Mouse (Mus musculus): ENCODE results near the gene Cilp2. TPM values are rescaled to one million over a fixed set of nuclear protein-coding genes. Genes with fewer than 3 reads are reported as not detected.

The Cilp2 gene
- polyA plus RNA-seq, 1 experiment = 0.02 TPM

DNA sequence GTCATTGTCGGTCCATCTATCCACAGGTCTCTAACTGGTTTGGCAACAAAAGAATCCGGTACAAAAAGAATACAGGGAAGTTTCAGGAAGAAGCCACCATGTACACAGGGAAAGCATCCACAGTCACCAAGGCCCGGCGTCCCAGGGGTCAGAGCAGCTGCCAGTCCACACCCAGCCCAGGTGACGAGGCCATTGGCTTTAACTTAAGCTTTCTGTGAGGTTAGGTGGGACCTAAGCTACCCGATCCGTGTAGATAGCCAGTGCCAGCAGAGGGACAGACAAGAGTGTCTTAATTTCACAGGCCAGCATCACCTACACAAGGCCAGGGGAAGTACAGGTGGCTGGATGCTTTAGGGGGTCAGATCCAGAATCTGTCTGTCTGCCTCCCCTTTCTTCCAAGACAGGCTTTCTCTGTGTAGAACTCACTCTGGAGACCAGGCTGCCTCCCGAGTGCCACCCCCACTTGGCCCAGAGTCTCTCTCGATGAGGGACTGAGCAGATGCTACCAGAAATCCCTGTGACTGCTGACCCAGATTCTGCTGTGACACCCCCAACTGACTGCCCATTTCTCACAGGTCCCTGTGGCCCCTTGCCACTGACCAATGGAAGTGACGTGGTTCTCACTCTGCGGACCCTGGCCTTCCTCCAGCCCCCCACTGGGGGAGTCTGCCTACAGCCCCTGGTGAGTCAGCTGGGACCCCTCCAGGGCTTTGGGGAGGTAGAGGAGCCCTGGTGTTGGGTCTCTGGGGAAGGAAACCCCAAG lies 17.3 kb downstream of the Cilp2 start:
- no peak overlapping the region for H3ac ChIP-seq (ENCODE audit: control insufficient read depth, insufficient read length, low read depth)
- no peaks in the 10 kb centered on the region for H3K36me3 ChIP-seq (ENCODE audit: control insufficient read depth, insufficient read depth)
- TF ChIP-seq CTCF (IDR thresholded peaks at IDR 0.05; ENCODE audit: control insufficient read depth, insufficient read depth, insufficient read length) (no peak), CEBPB (IDR thresholded peaks at IDR 0.05; ENCODE audit: low read depth) (no peak), MAX (IDR thresholded peaks at IDR 0.05) (no peak)
- H3K4me3 ChIP-seq (ENCODE audit: insufficient read depth, poor library complexity, severe bottlenecking) = no peak overlapping the region
- H3K79me2 ChIP-seq (ENCODE audit: control insufficient read depth, insufficient read depth) = no peaks in the 10 kb centered on the region
- no peaks in the 10 kb centered on the region for H3K79me3 ChIP-seq (ENCODE audit: low read depth)
- peaks cover 3% of the 10 kb centered on the region for H3K27me3 ChIP-seq (ENCODE audit: control insufficient read depth, insufficient read depth, insufficient read length)

DNA sequence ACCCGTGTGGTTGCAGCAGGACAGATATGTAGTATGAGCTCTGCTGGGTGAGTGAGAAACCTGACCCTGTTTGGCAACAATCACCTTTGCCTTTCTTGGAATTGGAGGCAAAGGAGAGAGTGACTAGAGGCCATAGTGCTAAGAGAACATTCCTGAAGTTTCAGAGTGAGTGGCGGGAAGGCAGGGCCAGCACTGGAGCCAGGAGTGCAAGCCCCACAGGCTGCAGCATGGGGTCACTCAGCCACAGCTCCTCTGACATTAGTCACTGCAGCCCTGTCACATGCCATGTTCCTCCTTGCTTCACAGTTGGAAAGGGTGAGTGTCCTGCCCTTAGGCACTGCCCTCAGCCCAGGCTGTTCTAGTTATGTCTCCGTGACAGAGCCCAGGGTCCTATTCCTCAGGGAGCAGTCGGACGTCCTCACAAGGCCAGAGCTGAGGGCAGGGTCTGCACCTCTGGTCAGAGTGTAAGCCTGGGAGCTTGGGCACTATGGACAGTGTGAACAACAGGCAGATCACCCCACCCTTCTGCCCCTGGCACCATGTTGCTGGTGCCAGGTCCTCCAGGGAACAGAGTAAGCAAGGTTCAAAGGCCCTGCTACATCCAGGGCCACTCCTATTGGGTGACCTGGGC lies 19.7 kb downstream of the Cilp2 start:
- Histone ChIP-seq H3K79me2 (ENCODE audit: control insufficient read depth, insufficient read depth) (no peaks in the 10 kb centered on the region), H3ac (ENCODE audit: control insufficient read depth, insufficient read length, low read depth) (no peak overlapping the region), H3K79me3 (ENCODE audit: low read depth) (no peaks in the 10 kb centered on the region), H3K4me3 (ENCODE audit: insufficient read depth, poor library complexity, severe bottlenecking) (no peak overlapping the region), H3K27me3 (ENCODE audit: control insufficient read depth, insufficient read depth, insufficient read length) (peaks cover 3% of the 10 kb centered on the region), H3K36me3 (ENCODE audit: control insufficient read depth, insufficient read depth) (no peaks in the 10 kb centered on the region)
- TF ChIP-seq MAX (IDR thresholded peaks at IDR 0.05) = no peak
- no peak for TF ChIP-seq FOSL1 (IDR thresholded peaks at IDR 0.05; ENCODE audit: insufficient read depth, low read length, poor library complexity, severe bottlenecking)
- TF ChIP-seq CEBPB (IDR thresholded peaks at IDR 0.05; ENCODE audit: low read depth) = no peak
- no peak for TF ChIP-seq MYOG (IDR thresholded peaks at IDR 0.05; ENCODE audit: control insufficient read depth, extremely low read depth, insufficient read length)
- TF ChIP-seq CTCF (IDR thresholded peaks at IDR 0.05; ENCODE audit: control insufficient read depth, insufficient read depth, insufficient read length) = no peak
- TF ChIP-seq USF1 (IDR thresholded peaks at IDR 0.05; ENCODE audit: low read depth) = no peak
- no peak for TF ChIP-seq MYOD1 (IDR thresholded peaks at IDR 0.05; ENCODE audit: control insufficient read depth, insufficient read length, low read depth)

GRCm38 (mm10) chr8:69864180-69864579 lies 23.3 kb downstream of the Cilp2 start:
- TF ChIP-seq MYOG (IDR thresholded peaks at IDR 0.05; ENCODE audit: control insufficient read depth, extremely low read depth, insufficient read length) = no peak
- TF ChIP-seq MAX (IDR thresholded peaks at IDR 0.05) = no peak
- no peak for TF ChIP-seq CEBPB (IDR thresholded peaks at IDR 0.05; ENCODE audit: low read depth)
- TF ChIP-seq CTCF (IDR thresholded peaks at IDR 0.05; ENCODE audit: control insufficient read depth, insufficient read depth, insufficient read length) = no peak
- no peak for TF ChIP-seq USF1 (IDR thresholded peaks at IDR 0.05; ENCODE audit: low read depth)
- no peak for TF ChIP-seq MYOD1 (IDR thresholded peaks at IDR 0.05; ENCODE audit: control insufficient read depth, insufficient read length, low read depth)
- no peak for TF ChIP-seq FOSL1 (IDR thresholded peaks at IDR 0.05; ENCODE audit: insufficient read depth, low read length, poor library complexity, severe bottlenecking)
- Histone ChIP-seq H3K4me3 (ENCODE audit: insufficient read depth, poor library complexity, severe bottlenecking) (no peak overlapping the region), H3K27me3 (ENCODE audit: control insufficient read depth, insufficient read depth, insufficient read length) (no peaks in the 10 kb centered on the region), H3ac (ENCODE audit: control insufficient read depth, insufficient read length, low read depth) (no peak overlapping the region), H3K79me3 (ENCODE audit: low read depth) (no peaks in the 10 kb centered on the region), H3K79me2 (ENCODE audit: control insufficient read depth, insufficient read depth) (no peaks in the 10 kb centered on the region), H3K36me3 (ENCODE audit: control insufficient read depth, insufficient read depth) (no peaks in the 10 kb centered on the region)

- no peaks in the 10 kb centered on the region for H3K79me2 ChIP-seq (ENCODE audit: control insufficient read depth, insufficient read depth)
- no peak overlapping the region for H3ac ChIP-seq (ENCODE audit: control insufficient read depth, insufficient read length, low read depth)
- H3K27me3 ChIP-seq (ENCODE audit: control insufficient read depth, insufficient read depth, insufficient read length) = no peaks in the 10 kb centered on the region
- no peak overlapping the region for H3K4me3 ChIP-seq (ENCODE audit: insufficient read depth, poor library complexity, severe bottlenecking)
- no peaks in the 10 kb centered on the region for H3K36me3 ChIP-seq (ENCODE audit: control insufficient read depth, insufficient read depth)
- TF ChIP-seq CTCF (IDR thresholded peaks at IDR 0.05; ENCODE audit: control insufficient read depth, insufficient read depth, insufficient read length) (no peak), USF1 (IDR thresholded peaks at IDR 0.05; ENCODE audit: low read depth) (no peak), FOSL1 (IDR thresholded peaks at IDR 0.05; ENCODE audit: insufficient read depth, low read length, poor library complexity, severe bottlenecking) (no peak), CEBPB (IDR thresholded peaks at IDR 0.05; ENCODE audit: low read depth) (no peak), MYOD1 (IDR thresholded peaks at IDR 0.05; ENCODE audit: control insufficient read depth, insufficient read length, low read depth) (no peak), MAX (IDR thresholded peaks at IDR 0.05) (no peak), MYOG (IDR thresholded peaks at IDR 0.05; ENCODE audit: control insufficient read depth, extremely low read depth, insufficient read length) (no peak)
- H3K79me3 ChIP-seq (ENCODE audit: low read depth) = no peaks in the 10 kb centered on the region
Observed at GRCm38 (mm10) chr8:69863387-69864020, 24.0 kb downstream of the Cilp2 start.

DNA sequence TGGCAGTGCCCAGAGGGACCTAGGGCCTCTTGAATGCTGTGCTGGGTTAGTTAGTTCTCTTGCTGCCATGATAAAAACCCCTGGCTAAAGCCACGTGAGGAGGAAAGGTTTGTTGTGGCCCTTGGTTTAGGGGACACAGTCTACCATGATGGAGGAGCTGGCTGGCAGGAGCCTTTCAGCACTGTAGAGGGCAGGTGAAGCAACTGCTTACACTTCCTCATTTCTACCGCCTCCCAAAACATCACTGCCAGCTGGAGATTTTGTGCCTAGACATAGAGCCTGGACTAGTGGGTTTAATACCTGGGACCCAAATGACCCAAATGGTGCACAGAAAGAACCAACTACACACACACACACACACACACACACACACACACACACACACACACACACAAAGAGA lies 26.2 kb downstream of the Cilp2 start:
- no peaks in the 10 kb centered on the region for H3K36me3 ChIP-seq (ENCODE audit: control insufficient read depth, insufficient read depth)
- H3K79me3 ChIP-seq (ENCODE audit: low read depth) = no peaks in the 10 kb centered on the region
- no peak overlapping the region for H3K4me3 ChIP-seq (ENCODE audit: insufficient read depth, poor library complexity, severe bottlenecking)
- H3ac ChIP-seq (ENCODE audit: control insufficient read depth, insufficient read length, low read depth) = no peak overlapping the region
- TF ChIP-seq CTCF (IDR thresholded peaks at IDR 0.05; ENCODE audit: control insufficient read depth, insufficient read depth, insufficient read length) (no peak), MAX (IDR thresholded peaks at IDR 0.05) (no peak), MYOG (IDR thresholded peaks at IDR 0.05; ENCODE audit: control insufficient read depth, extremely low read depth, insufficient read length) (no peak)
- no peaks in the 10 kb centered on the region for H3K27me3 ChIP-seq (ENCODE audit: control insufficient read depth, insufficient read depth, insufficient read length)
- no peaks in the 10 kb centered on the region for H3K79me2 ChIP-seq (ENCODE audit: control insufficient read depth, insufficient read depth)
